Mouse (Mus musculus) lung, postnatal 14 days (tissue): Measurements from ENCODE around the gene Cdkn1a.
"Not testable (repeated sequence)": the region's sequence is repeated elsewhere in the genome, so short reads cannot be mapped to it uniquely, and the experiment has no call there.

Experiments used
- DNase-seq: peaks from one replicate; pipeline ENCODE4 v3.0.0; 2021

Gene Cdkn1a

DNA sequence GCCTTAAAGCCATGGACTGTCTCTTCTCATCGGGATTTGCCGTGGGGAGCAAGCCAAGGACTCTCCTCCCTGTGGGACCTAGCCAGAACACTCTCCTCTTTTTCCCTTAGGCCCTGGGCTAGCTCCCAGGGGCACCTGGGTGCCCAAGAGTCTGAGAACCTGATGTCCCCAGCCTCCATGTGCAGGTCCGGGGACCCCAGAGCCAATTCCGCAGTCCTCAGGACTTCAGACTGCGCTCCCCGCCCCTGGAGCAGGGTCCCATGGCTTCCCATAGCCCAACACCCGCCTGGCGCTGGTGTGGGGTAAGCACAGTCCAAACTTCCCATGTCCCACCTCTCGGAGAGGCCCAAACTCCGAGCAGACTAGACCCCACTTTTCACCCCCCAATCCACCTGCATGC is 5.5 kb upstream of the Cdkn1a start:
- DNase-seq = no peak

DNA sequence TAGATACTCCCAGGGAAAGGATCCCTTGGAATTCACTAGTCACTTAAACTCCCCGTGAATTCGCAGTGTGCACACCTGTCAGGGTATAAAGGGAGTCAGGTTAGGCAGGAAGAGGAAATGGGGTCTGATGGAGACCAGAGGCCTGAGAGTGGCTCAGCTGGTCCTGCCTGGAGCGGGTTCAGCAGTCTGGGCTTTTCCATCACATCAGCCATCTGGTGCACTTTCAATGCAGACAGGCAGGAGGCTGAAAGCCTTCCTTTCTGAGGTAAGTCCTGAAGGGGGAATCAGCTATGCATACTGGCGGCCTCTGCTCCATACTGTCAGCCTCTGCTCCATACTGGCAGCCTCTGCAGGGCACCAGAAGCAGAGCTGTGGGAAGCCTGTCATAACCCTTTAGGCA is 3.9 kb upstream of the Cdkn1a start:
- no peak for DNase-seq

DNA sequence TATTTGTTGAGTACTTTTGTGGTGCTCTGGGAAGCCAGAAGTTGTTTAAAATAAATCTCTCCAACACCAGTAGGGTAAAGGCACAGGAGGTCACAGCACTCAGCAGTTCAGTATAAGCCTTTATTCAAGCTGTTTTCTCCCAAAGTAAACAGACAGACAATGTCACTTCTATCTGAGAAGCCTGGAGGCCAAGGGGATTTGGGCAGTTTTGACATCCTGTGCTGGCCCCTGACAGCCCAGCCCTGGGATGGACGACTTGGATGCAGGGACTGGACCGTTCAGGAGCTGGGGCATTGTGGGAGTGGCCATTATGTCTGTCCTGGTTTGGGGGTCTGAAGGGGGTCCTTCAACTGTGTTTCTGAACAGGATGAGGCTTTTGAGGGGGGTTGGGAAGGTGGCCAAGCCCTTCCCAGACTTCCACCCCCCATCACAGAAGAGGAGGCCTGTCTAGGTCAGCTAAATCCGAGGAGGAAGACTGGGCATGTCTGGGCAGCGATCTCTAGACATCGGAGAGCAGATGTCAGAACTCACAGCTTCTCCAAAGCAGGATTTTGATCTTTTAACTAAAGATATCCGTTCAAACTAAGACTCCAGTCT is 670 bp downstream of the Cdkn1a start:
- no peak for DNase-seq

DNA sequence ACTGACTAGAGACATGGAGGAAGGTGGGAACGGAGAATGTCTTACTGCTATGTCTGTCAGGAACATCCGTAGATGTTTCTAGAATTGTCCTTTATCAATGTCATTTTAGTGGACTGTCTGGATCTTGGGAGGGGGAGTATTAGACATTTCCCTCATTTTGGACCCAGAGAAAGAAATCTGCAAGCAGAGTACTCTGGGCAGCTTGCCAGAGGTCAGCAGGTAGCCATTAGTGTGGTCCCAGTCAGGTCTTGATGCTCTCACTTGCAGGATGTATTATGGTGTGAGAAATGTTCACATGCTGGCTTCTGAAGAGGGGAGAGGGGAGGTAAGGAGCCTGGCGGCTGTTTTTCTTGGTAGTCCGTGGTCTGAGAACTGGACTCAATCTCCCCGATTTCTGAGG is 1.7 kb downstream of the Cdkn1a start:
- no peak for DNase-seq

DNA sequence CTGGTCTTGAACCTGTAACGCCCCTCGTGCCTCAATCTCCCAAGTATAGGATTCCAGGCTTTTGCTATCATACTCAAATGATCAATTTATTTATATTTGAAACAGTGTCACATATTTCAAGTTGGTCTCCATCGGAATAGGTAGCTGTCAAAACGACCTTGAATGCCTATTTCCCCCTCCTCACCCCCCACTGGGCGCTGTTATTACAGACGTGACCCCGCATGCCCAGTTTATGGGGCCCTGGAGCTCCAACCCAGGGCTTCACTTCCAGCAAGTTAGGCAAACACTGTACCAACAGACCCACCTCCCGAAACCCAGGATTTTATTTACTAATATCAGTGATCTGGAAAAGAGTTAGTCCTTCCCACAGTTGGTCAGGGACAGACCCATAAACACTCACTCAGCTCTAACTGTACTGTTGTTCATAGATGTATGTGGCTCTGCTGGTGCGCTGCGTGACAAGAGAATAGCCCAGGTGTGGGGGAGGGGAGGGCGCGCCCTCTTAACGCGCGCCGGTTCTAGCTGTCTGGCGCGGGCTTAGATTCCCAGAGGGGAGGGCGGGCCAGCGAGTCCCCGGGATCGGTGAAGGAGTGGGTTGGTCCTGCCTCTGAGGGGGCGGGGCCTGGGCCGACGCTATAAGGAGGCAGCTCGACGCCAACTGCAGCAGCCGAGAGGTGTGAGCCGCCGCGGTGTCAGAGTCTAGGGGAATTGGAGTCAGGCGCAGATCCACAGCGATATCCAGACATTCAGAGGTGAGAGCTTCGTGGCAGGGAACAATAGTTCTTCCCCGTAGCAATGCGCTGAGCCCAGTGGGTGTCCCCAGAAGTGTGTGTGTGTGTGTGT is 2.6 kb downstream of the Cdkn1a start:
- peak; percentile 95 for DNase-seq

- no peak for DNase-seq
Observed at GRCm38 (mm10) chr17:29093961-29094309, 3.2 kb downstream of the Cdkn1a start.

DNA sequence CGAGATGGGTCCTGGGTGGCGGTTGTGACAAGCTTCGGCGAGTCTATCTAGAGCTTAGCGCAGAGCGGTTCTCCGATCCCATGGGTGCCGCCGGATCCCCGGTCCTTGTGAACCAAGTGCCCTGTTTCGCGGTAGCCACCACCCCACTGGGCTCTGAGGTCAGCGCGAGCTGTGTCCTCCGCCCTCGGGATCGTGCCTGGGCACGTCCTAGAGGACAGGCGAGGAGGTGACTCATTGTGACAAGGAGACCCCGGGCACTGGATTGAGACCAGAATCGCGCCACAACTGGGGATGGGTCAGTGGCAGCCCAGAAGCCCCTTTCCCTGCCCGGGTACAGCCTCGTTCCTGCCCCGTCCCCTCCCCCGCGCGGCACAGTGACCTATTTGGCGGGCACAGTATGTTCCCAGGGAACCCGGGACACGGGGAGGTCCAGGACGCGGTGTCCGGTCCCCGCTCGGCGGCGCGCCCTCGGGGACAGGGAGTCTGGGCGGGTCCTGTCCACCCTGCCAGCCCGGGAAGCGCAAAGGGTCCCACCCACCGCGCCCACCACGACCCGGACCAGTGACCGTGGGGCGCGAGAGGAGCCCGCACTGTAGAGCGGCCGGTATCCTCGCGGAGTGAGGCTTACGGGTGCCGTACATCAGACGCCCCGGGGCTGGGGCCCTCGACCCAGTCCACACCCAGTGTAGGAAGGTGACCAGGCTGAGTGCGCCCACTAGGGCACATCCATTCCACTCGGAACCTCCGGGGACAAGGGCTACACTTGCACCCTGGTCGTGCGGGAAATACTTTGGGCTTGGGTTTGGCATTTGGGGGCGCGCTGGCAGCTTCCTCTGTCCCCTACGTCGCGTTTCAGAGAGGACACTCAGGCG is 3.8 kb downstream of the Cdkn1a start:
- peak; percentile 89 for DNase-seq

DNA sequence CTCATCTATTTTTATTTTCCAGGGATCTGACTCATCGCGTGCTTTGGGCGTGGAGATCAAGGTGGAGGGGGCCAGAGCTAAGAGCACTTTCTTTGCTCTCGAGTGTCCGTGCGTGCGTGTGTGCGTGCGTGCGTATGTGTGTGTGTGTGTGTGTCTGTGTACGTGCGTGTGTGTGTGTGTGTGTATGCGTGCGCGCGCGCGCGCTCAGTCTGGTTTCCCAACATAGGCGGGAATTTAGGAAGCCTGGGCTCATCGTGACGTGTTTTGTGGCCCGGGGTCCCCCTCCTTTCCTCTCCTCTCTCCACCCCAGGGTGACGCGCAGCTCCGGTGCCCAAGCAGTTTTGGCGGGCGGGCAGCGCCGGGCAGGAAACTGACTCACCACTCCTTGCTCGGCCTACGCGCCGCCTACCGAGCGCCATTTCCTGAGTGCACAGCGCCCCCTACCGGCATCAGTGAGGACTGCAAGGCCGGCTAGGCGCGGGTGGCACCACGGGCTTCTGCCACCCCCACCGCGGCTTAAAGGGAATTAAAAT is 4.5 kb downstream of the Cdkn1a start:
- peak; percentile 98 for DNase-seq

GRCm38 (mm10) chr17:29096245-29096644 is 5.5 kb downstream of the Cdkn1a start:
- no peak for DNase-seq

GRCm38 (mm10) chr17:29096851-29097561 is 6.2 kb downstream of the Cdkn1a start:
- DNase-seq = no peak

GRCm38 (mm10) chr17:29098291-29098690 is 7.5 kb downstream of the Cdkn1a start:
- DNase-seq = no peak

DNA sequence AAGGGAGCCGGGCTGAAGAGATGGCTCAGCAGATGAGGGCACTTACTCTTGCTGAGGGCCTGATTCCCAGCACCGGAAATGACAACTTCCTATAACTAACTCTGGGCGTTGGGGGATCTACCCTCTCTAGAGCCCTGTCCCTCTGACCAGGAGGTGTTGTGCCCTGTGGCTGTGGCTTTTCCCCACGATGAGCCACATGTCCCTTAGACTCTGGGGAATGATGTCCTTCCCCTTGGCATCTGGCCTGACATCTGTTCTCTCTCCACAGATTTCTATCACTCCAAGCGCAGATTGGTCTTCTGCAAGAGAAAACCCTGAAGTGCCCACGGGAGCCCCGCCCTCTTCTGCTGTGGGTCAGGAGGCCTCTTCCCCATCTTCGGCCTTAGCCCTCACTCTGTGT is 8.3 kb downstream of the Cdkn1a start:
- DNase-seq = no peak

- DNase-seq = no peak
Observed at GRCm38 (mm10) chr17:29100627-29101026, 9.9 kb downstream of the Cdkn1a start.

DNA sequence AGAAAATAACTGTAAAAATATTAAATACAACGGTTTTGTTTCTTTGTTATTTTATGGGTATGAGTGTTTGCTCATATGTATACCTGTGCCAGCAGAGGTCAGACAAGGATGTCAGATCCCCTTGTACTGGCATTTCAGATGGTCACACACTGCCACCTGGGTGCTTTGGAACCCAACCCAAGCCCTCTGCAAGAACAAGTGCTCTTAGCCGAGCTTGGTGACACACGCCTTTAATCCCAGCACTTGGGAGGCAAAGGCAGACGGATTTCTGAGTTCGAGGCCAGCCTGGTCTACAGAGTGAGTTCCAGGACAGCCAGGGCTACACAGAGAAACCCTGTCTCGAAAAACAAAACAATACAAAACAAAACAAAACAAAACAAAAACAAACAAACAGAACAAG is 19.6 kb downstream of the Cdkn1a start:
- DNase-seq = not testable (repeated sequence)

DNA sequence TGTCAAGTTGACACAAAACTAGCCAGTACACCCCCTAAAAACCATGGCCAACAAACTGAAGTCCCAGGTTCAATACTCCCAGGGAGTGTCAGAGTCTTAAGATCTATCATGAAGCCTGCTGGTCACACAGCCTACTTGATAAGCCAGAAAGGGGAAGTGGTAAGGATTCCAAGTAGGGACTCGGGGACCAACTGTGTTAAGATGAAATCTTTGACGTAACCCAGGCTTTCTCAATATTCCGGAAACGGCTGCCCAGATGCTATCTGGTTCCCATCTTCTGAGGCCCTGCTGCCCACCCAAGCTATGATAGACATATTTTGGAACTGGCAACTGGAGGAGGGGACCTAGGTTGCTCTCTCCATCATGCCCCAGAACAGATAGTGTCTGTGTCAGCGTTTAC is 20.6 kb downstream of the Cdkn1a start:
- DNase-seq = no peak

GRCm38 (mm10) chr17:29113591-29114352 is 23.0 kb downstream of the Cdkn1a start, which contains the start of gene Rab44:
Rab44 (plus strand) TSS chr17:29114145.
- no peak for DNase-seq

- DNase-seq = no peak
Observed at GRCm38 (mm10) chr17:29116023-29116422, 25.2 kb downstream of the Cdkn1a start.

- DNase-seq = no peak
Observed at GRCm38 (mm10) chr17:29117006-29117648, 26.4 kb downstream of the Cdkn1a start.

DNA sequence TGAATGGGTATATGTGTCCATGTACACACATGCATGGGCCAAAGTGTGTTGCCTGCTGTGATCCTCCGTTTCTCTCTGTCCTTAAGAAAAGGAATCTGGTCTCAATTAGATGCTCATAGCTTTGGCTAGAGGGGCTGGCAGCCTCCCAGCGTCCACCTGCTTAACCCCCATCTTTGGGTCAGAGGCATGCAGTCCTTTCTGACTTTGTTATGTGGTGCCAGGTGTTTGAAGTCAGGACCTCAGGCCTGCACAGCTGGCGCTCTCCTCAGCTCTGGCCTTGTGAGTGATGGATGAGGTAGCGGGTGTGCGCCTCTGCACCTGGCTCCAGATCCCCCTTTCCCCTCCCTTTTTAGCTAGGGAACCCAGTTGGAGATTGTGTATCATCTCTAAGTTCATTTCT is 27.3 kb downstream of the Cdkn1a start:
- no peak for DNase-seq

- DNase-seq = peak; percentile 64
Observed at GRCm38 (mm10) chr17:29120666-29121065, 29.9 kb downstream of the Cdkn1a start.

DNA sequence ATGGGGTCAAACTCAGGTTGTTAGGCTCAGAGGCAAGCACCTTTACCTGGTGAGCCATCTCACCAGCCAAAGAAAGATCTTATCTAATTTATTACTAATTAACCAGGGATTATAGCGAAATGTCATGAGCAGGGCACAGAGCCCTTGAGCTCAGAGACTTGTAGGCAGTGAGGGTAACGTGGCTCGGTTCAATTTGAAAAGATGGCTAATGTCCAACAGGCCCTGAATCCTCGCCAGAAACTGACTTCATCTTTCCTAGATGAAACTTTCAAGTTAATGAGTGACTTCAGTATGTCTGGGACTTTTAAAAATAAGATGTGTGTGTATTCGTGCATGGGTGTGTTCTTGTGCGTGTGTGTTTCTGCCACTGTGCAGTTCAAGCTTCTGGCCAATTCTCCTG is 32.0 kb downstream of the Cdkn1a start:
- peak; percentile 52 for DNase-seq
